Mouse (Mus musculus) MN1 (cell line): ENCODE data around the gene Olfr1131.
"Not testable (repeated sequence)": the region's sequence is repeated elsewhere in the genome, so short reads cannot be mapped to it uniquely, and the experiment has no call there.

Source experiments
- DNase-seq: peaks from one replicate; pipeline ENCODE4 v3.0.0-alpha.2; 2016; ENCODE audit warnings: low spot score

The Olfr1131 gene

GRCm38 (mm10) chr2:87626804-87627203 is at the start of gene Olfr1131:
Olfr1131 (plus strand) TSS chr2:87627104.
- DNase-seq: no peak

- not testable (repeated sequence) for DNase-seq
Measured at GRCm38 (mm10) chr2:87605912-87606311, 21.0 kb upstream of the Olfr1131 start, which contains the start of gene Olfr1130. Olfr1130 (plus strand) TSS chr2:87606212.

GRCm38 (mm10) chr2:87637435-87637834 is 10.5 kb downstream of the Olfr1131 start, which contains the start of gene Olfr1132:
Olfr1132 (minus strand) TSS chr2:87637535.
- DNase-seq: no peak

- DNase-seq: no peak
Measured at GRCm38 (mm10) chr2:87642441-87642840, 15.5 kb downstream of the Olfr1131 start.

- no peak for DNase-seq
Measured at GRCm38 (mm10) chr2:87647274-87647673, 20.4 kb downstream of the Olfr1131 start, which contains the start of gene Olfr1133. Olfr1133 (minus strand) TSS chr2:87647374.

GRCm38 (mm10) chr2:87658360-87658759 is 31.5 kb downstream of the Olfr1131 start, which contains the start of gene Olfr1134:
Olfr1134 (minus strand) TSS chr2:87658460.
- no peak for DNase-seq

GRCm38 (mm10) chr2:87673564-87673963 is 46.7 kb downstream of the Olfr1131 start, which contains the start of gene Olfr1135:
Olfr1135 (minus strand) TSS chr2:87673664.
- no peak for DNase-seq
